Mouse (Mus musculus) testis, adult 2 months (tissue): ENCODE measurements around the gene Otub2.

ENCODE experiments used
- CTCF ChIP-seq: fragments of 200-500 bp; IDR thresholded peaks from 2 replicates; pipeline ENCODE4 v1.5.1; 2012; ENCODE audit warnings: low read depth, mild to moderate bottlenecking, inconsistent platforms, low read length, moderate library complexity; ENCODE audit not compliant: control insufficient read depth, insufficient read depth, insufficient replicate concordance
- POLR2A ChIP-seq: fragments of 200-500 bp; IDR thresholded peaks from 2 replicates; pipeline ENCODE4 v1.6.1; 2012; ENCODE audit warnings: low read depth, mild to moderate bottlenecking, inconsistent platforms, low read length, moderate library complexity; ENCODE audit not compliant: control insufficient read depth

- TF ChIP-seq CTCF (no peak), POLR2A (no peak)
These were observed 8.3 kb downstream of the Otub2 start for GRCm38 (mm10) chr12:103396751-103397150.
